Mouse (Mus musculus) E14TG2a.4 (cell line): ENCODE data around the gene 1520401A03Rik.

ENCODE experiments used
- CTCF ChIP-seq: conservative IDR thresholded peaks from 2 replicates; pipeline ENCODE4 v1.5.1; 2014; ENCODE audit warnings: low read length
- POU5F1 ChIP-seq: IDR thresholded peaks from 2 replicates; pipeline ENCODE4 v1.6.1; 2014; ENCODE audit warnings: low read length, borderline replicate concordance

DNA sequence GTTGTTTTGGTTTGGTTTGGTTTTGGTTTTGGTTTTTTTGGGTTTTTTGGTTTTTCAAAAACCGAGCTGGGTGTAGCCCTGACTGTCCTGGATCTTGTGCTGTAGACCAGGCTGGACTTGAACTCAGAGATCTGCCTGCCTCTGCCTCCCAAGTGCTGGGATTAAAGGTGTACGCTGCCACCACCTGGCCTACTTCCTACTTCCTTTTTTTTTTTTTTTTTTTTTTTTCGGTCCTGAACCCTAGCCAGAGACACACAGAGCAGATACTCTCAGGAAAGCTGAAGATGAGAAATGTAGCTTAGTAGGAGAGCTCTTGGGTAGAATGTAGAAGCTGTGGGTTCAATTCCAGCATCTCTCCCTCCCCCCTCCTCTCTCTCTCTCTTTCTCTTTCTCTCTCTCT lies 64.1 kb downstream of the 1520401A03Rik start:
- TF ChIP-seq CTCF (no peak), POU5F1 (no peak)
